Mouse (Mus musculus): ENCODE measurements around the gene Mgl2. TPM values are rescaled to one million over a fixed set of nuclear protein-coding genes. Genes with fewer than 3 reads are reported as not detected.
"Not testable (repeated sequence)": the region's sequence is repeated elsewhere in the genome, so short reads cannot be mapped to it uniquely, and the experiment has no call there.

Mgl2 gene
- polyA plus RNA-seq, 1 experiment from 2014 or later: not detected

- Histone ChIP-seq H3K27me3 (0 out of 2 replicates have a peak, but pooled peaks cover 3% of the 10 kb centered on the region), H3K4me2 (no peak overlapping the region), H3K9ac (replicated peaks) (no peak overlapping the region), H3K27ac (no peak overlapping the region), H3K9me3 (0 out of 2 replicates have a peak, but pooled peaks cover 12% of the 10 kb centered on the region), H3K4me3 (replicated peaks) (no peak overlapping the region), H3K36me3 (no peaks in the 10 kb centered on the region), H3K4me1 (replicated peaks) (no peaks in the 10 kb centered on the region)
- ATAC-seq (ENCODE audit: insufficient number of reproducible peaks, insufficient read depth, low FRiP score, low TSS enrichment, low read depth): no peak
- 48% methylated on average over 4 of the region's 4 CpGs for WGBS
Observed at GRCm38 (mm10) chr11:70114562-70114961, 15.6 kb upstream of the Mgl2 start.

GRCm38 (mm10) chr11:70115901-70116300, 14.2 kb upstream of the Mgl2 start:
- WGBS: 92% methylated on average over 3 of the region's 3 CpGs
- Histone ChIP-seq H3K9me3 (0 out of 2 replicates have a peak, but pooled peaks cover 14% of the 10 kb centered on the region), H3K4me3 (replicated peaks) (no peak overlapping the region), H3K4me1 (replicated peaks) (no peaks in the 10 kb centered on the region), H3K36me3 (no peaks in the 10 kb centered on the region), H3K27me3 (no peaks in the 10 kb centered on the region), H3K9ac (replicated peaks) (no peak overlapping the region), H3K4me2 (no peak overlapping the region), H3K27ac (no peak overlapping the region)
- no peak for ATAC-seq (ENCODE audit: insufficient number of reproducible peaks, insufficient read depth, low FRiP score, low TSS enrichment, low read depth)

- not testable (repeated sequence) for H3K4me2 ChIP-seq; H3K4me3 ChIP-seq (replicated peaks); H3K27me3 ChIP-seq; H3K27ac ChIP-seq; ATAC-seq (ENCODE audit: insufficient number of reproducible peaks, insufficient read depth, low FRiP score, low TSS enrichment, low read depth); H3K36me3 ChIP-seq; H3K9ac ChIP-seq (replicated peaks); H3K4me1 ChIP-seq (replicated peaks); H3K9me3 ChIP-seq
- 73% methylated on average over 3 of the region's 3 CpGs for WGBS
Observed at GRCm38 (mm10) chr11:70135001-70135400, 4.9 kb downstream of the Mgl2 start.

- H3K9me3 ChIP-seq; H3K27ac ChIP-seq; H3K4me3 ChIP-seq (replicated peaks); H3K36me3 ChIP-seq; H3K9ac ChIP-seq (replicated peaks); H3K4me1 ChIP-seq (replicated peaks); ATAC-seq (ENCODE audit: insufficient number of reproducible peaks, insufficient read depth, low FRiP score, low TSS enrichment, low read depth); H3K4me2 ChIP-seq; H3K27me3 ChIP-seq: not testable (repeated sequence)
- WGBS: 90% methylated on average over 8 of the region's 8 CpGs
Observed at GRCm38 (mm10) chr11:70135925-70136324, 5.8 kb downstream of the Mgl2 start.

- ATAC-seq (ENCODE audit: insufficient number of reproducible peaks, insufficient read depth, low FRiP score, low TSS enrichment, low read depth): no peak
- no peak overlapping the region for H3K9ac ChIP-seq (replicated peaks)
- H3K9me3 ChIP-seq: no peaks in the 10 kb centered on the region
- H3K36me3 ChIP-seq: no peaks in the 10 kb centered on the region
- no peaks in the 10 kb centered on the region for H3K4me1 ChIP-seq (replicated peaks)
- no peak overlapping the region for H3K4me2 ChIP-seq
- H3K27me3 ChIP-seq: no peaks in the 10 kb centered on the region
- H3K27ac ChIP-seq: no peak overlapping the region
- WGBS: 82% methylated on average over 10 of the region's 10 CpGs
- H3K4me3 ChIP-seq (replicated peaks): no peak overlapping the region
Observed at GRCm38 (mm10) chr11:70139171-70139570, 9.0 kb downstream of the Mgl2 start.

- H3K4me1 ChIP-seq (replicated peaks): no peaks in the 10 kb centered on the region
- H3K9ac ChIP-seq (replicated peaks): no peak overlapping the region
- no peak for ATAC-seq (ENCODE audit: insufficient number of reproducible peaks, insufficient read depth, low FRiP score, low TSS enrichment, low read depth)
- WGBS: 66% methylated on average over 3 of the region's 3 CpGs
- H3K4me2 ChIP-seq: no peak overlapping the region
- H3K4me3 ChIP-seq (replicated peaks): no peak overlapping the region
- no peak overlapping the region for H3K27ac ChIP-seq
- H3K27me3 ChIP-seq: no peaks in the 10 kb centered on the region
- no peaks in the 10 kb centered on the region for H3K9me3 ChIP-seq
- H3K36me3 ChIP-seq: no peaks in the 10 kb centered on the region
Observed at GRCm38 (mm10) chr11:70151072-70151471, 20.9 kb downstream of the Mgl2 start.

- H3K9ac ChIP-seq (replicated peaks); ATAC-seq (ENCODE audit: insufficient number of reproducible peaks, insufficient read depth, low FRiP score, low TSS enrichment, low read depth); H3K27me3 ChIP-seq; H3K9me3 ChIP-seq; H3K4me3 ChIP-seq (replicated peaks); H3K4me1 ChIP-seq (replicated peaks); H3K4me2 ChIP-seq; H3K27ac ChIP-seq; H3K36me3 ChIP-seq: not testable (repeated sequence)
- no CpG with 5 or more reads among the region's 5 CpGs for WGBS
Observed at GRCm38 (mm10) chr11:70155897-70156296, 25.8 kb downstream of the Mgl2 start, which contains the start of gene Clec10a. Gene Clec10a (plus strand): TSS chr11:70156197.

- no peak overlapping the region for H3K4me3 ChIP-seq (replicated peaks)
- H3K4me1 ChIP-seq (replicated peaks): no peaks in the 10 kb centered on the region
- H3K9me3 ChIP-seq: no peaks in the 10 kb centered on the region
- no peak overlapping the region for H3K9ac ChIP-seq (replicated peaks)
- no peak for ATAC-seq (ENCODE audit: insufficient number of reproducible peaks, insufficient read depth, low FRiP score, low TSS enrichment, low read depth)
- no peaks in the 10 kb centered on the region for H3K27me3 ChIP-seq
- no peak overlapping the region for H3K4me2 ChIP-seq
- H3K36me3 ChIP-seq: no peaks in the 10 kb centered on the region
- H3K27ac ChIP-seq: no peak overlapping the region
- WGBS: 88% methylated on average over 3 of the region's 3 CpGs
Observed at GRCm38 (mm10) chr11:70162336-70162735, 32.2 kb downstream of the Mgl2 start.

- H3K4me3 ChIP-seq (replicated peaks): no peak overlapping the region
- no peak overlapping the region for H3K27ac ChIP-seq
- H3K9me3 ChIP-seq: no peaks in the 10 kb centered on the region
- WGBS: 72% methylated on average over 16 of the region's 16 CpGs
- no peaks in the 10 kb centered on the region for H3K36me3 ChIP-seq
- ATAC-seq (ENCODE audit: insufficient number of reproducible peaks, insufficient read depth, low FRiP score, low TSS enrichment, low read depth): no peak
- peaks cover 12% of the 10 kb centered on the region for H3K4me1 ChIP-seq (replicated peaks)
- no peaks in the 10 kb centered on the region for H3K27me3 ChIP-seq
- H3K4me2 ChIP-seq: no peak overlapping the region
- no peak overlapping the region for H3K9ac ChIP-seq (replicated peaks)
Observed at GRCm38 (mm10) chr11:70165972-70166921, 36.1 kb downstream of the Mgl2 start.

GRCm38 (mm10) chr11:70168136-70168535, 38.0 kb downstream of the Mgl2 start:
- Histone ChIP-seq H3K4me3 (replicated peaks) (no peak overlapping the region), H3K27ac (no peak overlapping the region), H3K9me3 (no peaks in the 10 kb centered on the region), H3K4me2 (no peak overlapping the region), H3K27me3 (no peaks in the 10 kb centered on the region), H3K9ac (replicated peaks) (no peak overlapping the region), H3K36me3 (no peaks in the 10 kb centered on the region), H3K4me1 (replicated peaks) (peaks cover 12% of the 10 kb centered on the region)
- no peak for ATAC-seq (ENCODE audit: insufficient number of reproducible peaks, insufficient read depth, low FRiP score, low TSS enrichment, low read depth)
- 41% methylated on average over 7 of the region's 7 CpGs for WGBS

GRCm38 (mm10) chr11:70169471-70169870, 39.3 kb downstream of the Mgl2 start:
- 88% methylated on average over 7 of the region's 7 CpGs for WGBS
- H3K4me2 ChIP-seq; H3K9ac ChIP-seq (replicated peaks); H3K27me3 ChIP-seq; H3K4me3 ChIP-seq (replicated peaks); H3K36me3 ChIP-seq; ATAC-seq (ENCODE audit: insufficient number of reproducible peaks, insufficient read depth, low FRiP score, low TSS enrichment, low read depth); H3K9me3 ChIP-seq; H3K27ac ChIP-seq: not testable (repeated sequence)
- peaks cover 12% of the 10 kb centered on the region for H3K4me1 ChIP-seq (replicated peaks)

All from limb, embryonic 12.5 days (tissue).